Mouse (Mus musculus) hindlimb bud, embryonic 11.5 days (tissue): ENCODE measurements at regions not wholly inside any gene's neighbourhood (a gene's known extent, or its start where the extent isn't known, plus 50 kb on each side); places are given as distances from the start of the nearest gene placed in this dataset.

Experiments used
- DNase-seq: peaks from one replicate; pipeline ENCODE4 v3.0.0-alpha.2; 2012; ENCODE audit warnings: low read depth, low spot score; ENCODE audit errors: extremely low spot score

- DNase-seq, result no peak
Measured at GRCm38 (mm10) chr14:67554897-67555296, 1545.9 kb upstream of the Gulo start.

DNA sequence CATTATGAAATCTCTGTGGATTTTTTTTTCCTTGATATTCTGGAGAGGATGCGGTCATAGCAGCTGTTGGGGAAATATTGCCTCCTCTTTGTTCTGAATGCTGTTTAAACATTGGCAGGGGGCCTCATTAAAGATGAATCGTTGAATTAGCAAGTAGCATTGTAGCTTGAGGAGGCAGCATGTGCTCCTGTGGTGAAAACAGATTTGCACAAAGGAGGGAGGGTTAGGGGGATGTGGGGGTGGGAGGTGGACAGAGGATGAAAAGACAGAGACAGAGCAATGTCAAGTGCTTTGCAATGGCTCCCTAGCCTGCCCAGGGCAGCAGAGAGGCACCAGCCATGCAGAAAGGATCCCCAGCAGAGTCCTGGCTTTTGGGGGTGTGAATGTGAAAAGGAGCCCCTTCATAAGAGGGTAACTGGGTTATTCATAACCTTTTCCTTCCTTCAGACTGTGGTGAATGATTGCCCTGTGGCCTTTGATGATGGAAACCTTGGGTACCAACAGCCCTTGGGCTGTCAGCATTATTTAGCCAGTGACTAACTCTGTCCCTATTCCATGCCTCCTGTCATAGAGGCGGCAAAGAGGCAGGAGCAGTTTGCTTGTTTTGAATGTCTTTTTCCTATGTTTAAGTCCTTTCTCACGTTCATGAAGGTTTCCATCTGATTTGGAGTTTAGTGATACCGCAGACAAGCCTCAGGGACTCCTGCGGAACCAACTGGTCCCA is 1541.6 kb upstream of the Gulo start:
- DNase-seq, result no peak

- no peak for DNase-seq
Measured at GRCm38 (mm10) chr14:67548750-67549149, 1539.7 kb upstream of the Gulo start.

GRCm38 (mm10) chr14:67545036-67545435 is 1536.0 kb upstream of the Gulo start:
- DNase-seq, result no peak

DNA sequence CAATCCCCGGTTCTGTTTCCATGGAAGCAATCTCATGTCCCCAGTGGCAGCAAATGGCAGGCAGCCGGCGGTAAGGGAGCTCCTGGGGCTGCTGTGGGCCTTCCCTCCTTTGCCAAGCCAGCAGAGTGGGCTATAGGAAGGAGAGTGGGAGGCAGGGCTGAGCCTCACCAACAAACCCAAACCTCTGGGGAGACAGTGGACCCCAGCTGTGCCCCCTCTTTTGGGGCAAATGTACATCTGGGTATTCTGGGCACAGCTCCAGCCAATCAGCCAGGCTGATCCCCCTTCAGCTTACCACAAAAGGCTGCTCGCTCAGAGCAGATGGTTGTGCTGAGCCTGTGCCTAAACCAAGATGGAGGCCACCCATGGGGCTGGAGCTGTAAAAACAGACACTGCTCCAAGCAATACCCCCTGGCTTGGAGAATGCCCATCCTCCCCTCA is 1532.3 kb upstream of the Gulo start:
- no peak for DNase-seq

- DNase-seq, result no peak
Measured at GRCm38 (mm10) chr14:67538696-67539095, 1529.7 kb upstream of the Gulo start.

DNA sequence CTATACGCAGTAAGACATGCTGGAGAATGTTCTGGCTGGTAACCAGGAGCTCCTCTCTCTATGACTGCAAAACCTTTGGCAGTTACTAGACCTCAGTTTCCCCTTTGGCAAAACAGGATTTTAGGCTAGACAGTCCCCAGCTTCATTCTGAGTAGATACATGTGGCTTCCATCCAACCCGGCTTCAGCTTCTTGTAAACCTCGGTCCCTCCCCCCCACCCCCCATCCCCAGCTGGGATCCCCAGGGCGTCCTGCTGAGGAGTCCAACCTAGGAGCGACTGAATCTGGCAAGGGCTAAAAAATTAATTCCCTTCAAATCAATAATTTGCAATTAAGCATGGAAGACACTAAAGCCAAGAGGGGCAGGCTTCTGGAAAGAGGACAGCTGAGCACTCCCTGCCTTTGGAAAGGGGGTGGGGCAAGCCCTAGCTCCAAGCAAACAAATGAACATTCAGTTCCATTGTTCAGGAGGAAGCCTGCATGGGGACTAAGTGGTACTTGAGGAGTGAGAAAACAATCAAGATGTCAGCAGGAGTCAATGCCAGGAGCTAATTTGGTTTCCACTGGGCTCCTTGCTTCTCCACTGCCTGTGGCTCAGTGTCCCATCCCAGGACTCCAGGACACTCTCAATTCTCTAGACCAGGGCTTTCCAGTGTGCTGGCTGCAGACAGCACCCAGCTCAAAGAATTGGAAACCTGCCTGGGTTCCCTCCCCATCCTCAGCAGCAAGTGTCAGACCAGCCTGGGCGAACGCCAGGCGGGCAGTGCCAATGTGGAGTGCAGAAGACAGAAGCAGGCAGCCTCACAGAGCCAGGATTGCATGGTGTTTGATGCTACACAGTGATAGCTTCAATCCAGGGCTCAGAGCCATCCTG is 1528.0 kb upstream of the Gulo start:
- DNase-seq, result no peak

DNA sequence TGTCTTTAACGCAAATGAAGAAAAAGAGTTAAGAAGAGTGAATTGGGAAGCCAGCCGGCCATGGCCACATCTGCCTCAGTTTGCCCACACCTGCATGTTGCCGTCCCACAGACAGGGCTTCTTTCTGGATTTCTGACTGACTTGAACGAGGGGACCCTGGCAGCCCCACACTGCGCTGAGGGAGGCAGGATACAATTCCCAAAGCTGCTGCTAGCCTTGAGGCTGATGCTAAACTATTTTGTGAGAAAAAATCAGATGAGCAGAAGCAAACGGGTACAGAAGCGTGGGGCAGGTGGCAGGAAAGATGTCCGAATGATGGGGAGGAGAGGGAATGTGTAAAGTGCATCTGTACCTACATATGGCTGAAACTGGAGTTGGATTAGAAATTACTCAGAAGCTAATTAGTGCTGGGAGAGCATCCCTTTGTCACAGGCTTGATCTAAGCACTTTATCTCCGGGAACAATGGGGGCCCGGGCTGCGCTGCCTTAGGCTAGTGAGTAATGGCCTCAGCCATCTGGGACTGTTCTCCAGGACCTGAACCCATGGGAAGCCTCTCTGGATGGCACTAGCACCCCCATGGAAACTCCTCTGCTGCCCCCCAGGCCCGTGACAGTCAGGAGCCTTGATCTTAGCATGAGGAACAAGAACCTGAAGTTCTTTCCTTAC is 1497.9 kb upstream of the Gulo start:
- no peak for DNase-seq

DNA sequence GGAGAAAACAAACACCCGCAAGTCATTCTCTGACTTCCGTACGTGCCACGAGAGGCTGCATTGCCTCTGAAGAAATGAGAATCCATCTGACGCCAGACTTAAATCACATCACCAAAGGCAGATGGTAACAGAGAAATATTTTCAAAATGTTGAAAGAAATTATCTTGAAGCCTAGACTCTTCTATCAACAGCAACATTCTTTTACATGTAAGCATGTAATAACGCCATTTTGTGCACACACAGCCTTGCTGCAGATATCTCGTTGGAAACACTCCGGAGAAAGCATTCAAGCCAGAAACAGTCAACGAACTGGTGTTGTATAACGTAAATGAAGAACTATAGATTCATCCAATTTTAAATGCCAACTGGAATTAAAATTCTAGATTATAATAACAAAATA is 1483.1 kb upstream of the Gulo start:
- DNase-seq, result no peak

DNA sequence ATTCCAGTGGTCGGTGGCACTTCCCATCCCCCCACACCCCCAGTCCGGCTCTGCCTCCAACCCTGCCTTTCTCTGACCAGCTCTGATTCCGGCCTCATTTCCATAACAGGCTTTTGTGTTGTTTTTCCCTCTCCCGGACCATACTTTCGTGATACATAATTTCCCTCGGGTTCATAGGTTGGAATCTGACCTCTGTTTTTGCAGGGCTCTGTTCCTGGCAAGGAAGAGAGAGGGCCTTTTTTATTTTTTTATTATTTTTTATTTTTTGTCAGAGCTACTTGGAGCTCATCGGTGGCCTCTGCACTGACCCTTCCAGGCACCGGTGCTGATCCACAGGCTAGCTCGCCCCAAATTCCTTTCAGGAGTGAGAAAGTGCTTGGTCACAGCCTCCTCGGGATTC is 1477.7 kb upstream of the Gulo start:
- no peak for DNase-seq

GRCm38 (mm10) chr14:67485449-67485800 is 1476.4 kb upstream of the Gulo start:
- no peak for DNase-seq

GRCm38 (mm10) chr14:67484533-67485448 is 1475.8 kb upstream of the Gulo start:
- no peak for DNase-seq
